Mouse (Mus musculus): ENCODE measurements around the gene Gm49337. TPM values are rescaled to one million over a fixed set of nuclear protein-coding genes. Genes with fewer than 3 reads are reported as not detected.
A peak's percentile ranks its signal among the peaks of the same experiment; 100 is the strongest.
"Not testable (repeated sequence)": the region's sequence is repeated elsewhere in the genome, so short reads cannot be mapped to it uniquely, and the experiment has no call there.

The Gm49337 gene
- polyA plus RNA-seq, 1 experiment, result not detected

GRCm38 (mm10) chr4:116206531-116206930, 33.3 kb downstream of the Gm49337 start:
- no peak for TF ChIP-seq CTCF (IDR thresholded peaks at IDR 0.05; ENCODE audit: control insufficient read depth, insufficient read depth, low read length)
- no peak for TF ChIP-seq POLR2A (IDR thresholded peaks at IDR 0.05; ENCODE audit: borderline replicate concordance, control insufficient read depth, low read depth, low read length)
- 76% methylated on average over 4 of the region's 4 CpGs for WGBS
- H3K4me1 ChIP-seq (ENCODE audit: control insufficient read depth, insufficient read depth, low read length), result no peaks in the 10 kb centered on the region
- H3K4me3 ChIP-seq (replicated peaks; ENCODE audit: control insufficient read depth, low read depth, low read length), result no peak overlapping the region
- no peak overlapping the region for H3K27ac ChIP-seq (ENCODE audit: control insufficient read depth, insufficient read depth, low read depth, low read length, poor library complexity)

- Histone ChIP-seq H3K27ac (ENCODE audit: control insufficient read depth, insufficient read depth, low read depth, low read length, poor library complexity) (no peak overlapping the region), H3K4me3 (replicated peaks; ENCODE audit: control insufficient read depth, low read depth, low read length) (no peak overlapping the region), H3K4me1 (ENCODE audit: control insufficient read depth, insufficient read depth, low read length) (no peaks in the 10 kb centered on the region)
- WGBS, result 69% methylated on average over 1 of the region's 1 CpGs
- TF ChIP-seq CTCF (IDR thresholded peaks at IDR 0.05; ENCODE audit: control insufficient read depth, insufficient read depth, low read length) (no peak), POLR2A (IDR thresholded peaks at IDR 0.05; ENCODE audit: borderline replicate concordance, control insufficient read depth, low read depth, low read length) (no peak)
Observed at GRCm38 (mm10) chr4:116208891-116209290, 35.7 kb downstream of the Gm49337 start.

GRCm38 (mm10) chr4:116215895-116216605, 42.9 kb downstream of the Gm49337 start:
- 89% methylated on average over 2 of the region's 2 CpGs for WGBS
- Histone ChIP-seq H3K4me1 (ENCODE audit: control insufficient read depth, insufficient read depth, low read length) (no peaks in the 10 kb centered on the region), H3K4me3 (replicated peaks; ENCODE audit: control insufficient read depth, low read depth, low read length) (no peak overlapping the region), H3K27ac (ENCODE audit: control insufficient read depth, insufficient read depth, low read depth, low read length, poor library complexity) (no peak overlapping the region)
- TF ChIP-seq POLR2A (IDR thresholded peaks at IDR 0.05; ENCODE audit: borderline replicate concordance, control insufficient read depth, low read depth, low read length) (no peak), CTCF (IDR thresholded peaks at IDR 0.05; ENCODE audit: control insufficient read depth, insufficient read depth, low read length) (no peak)

- WGBS, result 55% methylated on average over 2 of the region's 2 CpGs
- H3K4me1 ChIP-seq (ENCODE audit: control insufficient read depth, insufficient read depth, low read length), result no peaks in the 10 kb centered on the region
- H3K4me3 ChIP-seq (replicated peaks; ENCODE audit: control insufficient read depth, low read depth, low read length), result no peak overlapping the region
- TF ChIP-seq POLR2A (IDR thresholded peaks at IDR 0.05; ENCODE audit: borderline replicate concordance, control insufficient read depth, low read depth, low read length) (no peak), CTCF (IDR thresholded peaks at IDR 0.05; ENCODE audit: control insufficient read depth, insufficient read depth, low read length) (no peak)
- H3K27ac ChIP-seq (ENCODE audit: control insufficient read depth, insufficient read depth, low read depth, low read length, poor library complexity), result no peak overlapping the region
Observed at GRCm38 (mm10) chr4:116217046-116217445, 43.9 kb downstream of the Gm49337 start.

GRCm38 (mm10) chr4:116217661-116218060, 44.5 kb downstream of the Gm49337 start:
- H3K4me3 ChIP-seq (replicated peaks; ENCODE audit: control insufficient read depth, low read depth, low read length); H3K27ac ChIP-seq (ENCODE audit: control insufficient read depth, insufficient read depth, low read depth, low read length, poor library complexity); H3K4me1 ChIP-seq (ENCODE audit: control insufficient read depth, insufficient read depth, low read length): not testable (repeated sequence)
- 60% methylated on average over 1 of the region's 1 CpGs for WGBS

GRCm38 (mm10) chr4:116219056-116219455, 45.9 kb downstream of the Gm49337 start:
- no peaks in the 10 kb centered on the region for H3K4me1 ChIP-seq (ENCODE audit: control insufficient read depth, insufficient read depth, low read length)
- no peak overlapping the region for H3K27ac ChIP-seq (ENCODE audit: control insufficient read depth, insufficient read depth, low read depth, low read length, poor library complexity)
- TF ChIP-seq CTCF (IDR thresholded peaks at IDR 0.05; ENCODE audit: control insufficient read depth, insufficient read depth, low read length) (no peak), POLR2A (IDR thresholded peaks at IDR 0.05; ENCODE audit: borderline replicate concordance, control insufficient read depth, low read depth, low read length) (no peak)
- no peak overlapping the region for H3K4me3 ChIP-seq (replicated peaks; ENCODE audit: control insufficient read depth, low read depth, low read length)
- WGBS, result 95% methylated on average over 1 of the region's 1 CpGs

GRCm38 (mm10) chr4:116220071-116220650, 47.0 kb downstream of the Gm49337 start:
- WGBS, result 31% methylated on average over 6 of the region's 6 CpGs
- Histone ChIP-seq H3K4me3 (replicated peaks; ENCODE audit: control insufficient read depth, low read depth, low read length) (no peak overlapping the region), H3K27ac (ENCODE audit: control insufficient read depth, insufficient read depth, low read depth, low read length, poor library complexity) (no peak overlapping the region), H3K4me1 (ENCODE audit: control insufficient read depth, insufficient read depth, low read length) (no peaks in the 10 kb centered on the region)
- TF ChIP-seq POLR2A (IDR thresholded peaks at IDR 0.05; ENCODE audit: borderline replicate concordance, control insufficient read depth, low read depth, low read length), result no peak
- no peak for TF ChIP-seq CTCF (IDR thresholded peaks at IDR 0.05; ENCODE audit: control insufficient read depth, insufficient read depth, low read length)

GRCm38 (mm10) chr4:116220780-116221139, 47.6 kb downstream of the Gm49337 start:
- Histone ChIP-seq H3K4me3 (replicated peaks; ENCODE audit: control insufficient read depth, low read depth, low read length) (peak overlapping the region; percentile 83), H3K27ac (ENCODE audit: control insufficient read depth, insufficient read depth, low read depth, low read length, poor library complexity) (peak overlapping the region; percentile 94), H3K4me1 (ENCODE audit: control insufficient read depth, insufficient read depth, low read length) (no peaks in the 10 kb centered on the region)
- WGBS, result 1% methylated on average over 26 of the region's 26 CpGs
- peak; percentile 46; the same call in 1 of the 2 replicates for TF ChIP-seq POLR2A (IDR thresholded peaks at IDR 0.05; ENCODE audit: borderline replicate concordance, control insufficient read depth, low read depth, low read length)
- TF ChIP-seq CTCF (IDR thresholded peaks at IDR 0.05; ENCODE audit: control insufficient read depth, insufficient read depth, low read length), result no peak

Measured in bone marrow, adult 2 months (tissue).